Comparison of ENCODE assay signal across 12 mouse cellular contexts in genomic region chr1:193423653-193424075, GRCm38 (mm10). TPM values are rescaled to one million over a fixed set of nuclear protein-coding genes. Genes with fewer than 3 reads are reported as not detected.
DNase-seq lines count a peak whose midpoint lies in the region; ATAC-seq lines count a peak whose summit lies in the region.
"Had no signal": no experiment of that assay in that cellular context is flagged by ENCODE, and none has a peak within 500 bp of the region (broad histone marks: within the 10 kb centered on the region; RNA-seq: fewer than 3 reads in every experiment).

No protein-coding gene starts in this region.

- no peak for DNase-seq in lung, postnatal 25 days (ENCODE audit: low spot score)
- DNase-seq in frontal cortex, adult 2 months (ENCODE audit: extremely low spot score in 1 of 2, low spot score in 1 of 2): no peak
- DNase-seq in thymus, postnatal 25 days: no peak
- no peak for DNase-seq in adrenal gland, postnatal 14 days
- DNase-seq: adrenal gland, postnatal 36 days; right cerebral cortex, postnatal 14 days had no signal

- peak overlapping the region; percentile 21; the same call in 1 of the 2 replicates for H3K9ac ChIP-seq in lung, embryonic 16.5 days (ENCODE audit: low read length)
- peak overlapping the region; percentile 17; the same call in 1 of the 2 replicates for H3K9ac ChIP-seq in intestine, embryonic 16.5 days (ENCODE audit: low read depth, low read length)
- H3K9ac ChIP-seq: heart, embryonic 15.5 days had no signal

- ATAC-seq in lung, embryonic 16.5 days (ENCODE audit: low read depth): peak; percentile 83
- peak; percentile 91 for ATAC-seq in intestine, embryonic 16.5 days
- peak; percentile 43; the same call in 1 of the 2 replicates for ATAC-seq in megakaryocyte-erythroid progenitor cell, adult 5-6 weeks (replicated peaks; ENCODE audit: low FRiP score, low TSS enrichment, poor library complexity, severe bottlenecking)

- no peaks in the 10 kb centered on the region for H3K9me3 ChIP-seq in lung, embryonic 16.5 days (ENCODE audit: control insufficient read depth, low read length)
- H3K9me3 ChIP-seq in intestine, embryonic 16.5 days (ENCODE audit: control insufficient read depth, low read length): no peaks in the 10 kb centered on the region
- H3K9me3 ChIP-seq: heart, embryonic 15.5 days had no signal

- no peak overlapping the region for H3K4me3 ChIP-seq in lung, embryonic 16.5 days (ENCODE audit: low read length)
- H3K4me3 ChIP-seq in intestine, embryonic 16.5 days (ENCODE audit: low read length): no peak overlapping the region
- H3K4me3 ChIP-seq: heart, embryonic 15.5 days had no signal

- peak overlapping the region; percentile 76 for H3K27ac ChIP-seq in lung, embryonic 16.5 days (ENCODE audit: low read length)
- H3K27ac ChIP-seq in intestine, embryonic 16.5 days (ENCODE audit: low read length): peak overlapping the region; percentile 62
- H3K27ac ChIP-seq: heart, embryonic 15.5 days had no signal

- 18% methylated on average over 8 of the region's 8 CpGs for WGBS in lung, embryonic 16.5 days
- WGBS in intestine, embryonic 16.5 days: 46% methylated on average over 8 of the region's 8 CpGs

- H3K4me2 ChIP-seq in lung, embryonic 16.5 days (ENCODE audit: low read depth, low read length): 0 out of 2 replicates have a peak overlapping the region, but pooled peaks have one; percentile 7
- peak overlapping the region; percentile 13; the same call in 1 of the 2 replicates for H3K4me2 ChIP-seq in intestine, embryonic 16.5 days (ENCODE audit: low read depth, low read length)
- H3K4me2 ChIP-seq: heart, embryonic 15.5 days had no signal

- H3K27me3 ChIP-seq in lung, embryonic 16.5 days (ENCODE audit: control insufficient read depth, insufficient read depth, low read depth, low read length): no peaks in the 10 kb centered on the region
- no peaks in the 10 kb centered on the region for H3K27me3 ChIP-seq in intestine, embryonic 16.5 days (replicated peaks; ENCODE audit: control insufficient read depth, insufficient read depth, low read length)

- H3K36me3 ChIP-seq in lung, embryonic 16.5 days (ENCODE audit: control insufficient read depth, insufficient read depth, low read length): no peaks in the 10 kb centered on the region
- no peaks in the 10 kb centered on the region for H3K36me3 ChIP-seq in intestine, embryonic 16.5 days (ENCODE audit: control insufficient read depth, insufficient read depth, low read length)
- H3K36me3 ChIP-seq: heart, embryonic 15.5 days had no signal

- peaks cover 21% of the 10 kb centered on the region for H3K4me1 ChIP-seq in lung, embryonic 16.5 days (replicated peaks; ENCODE audit: control insufficient read depth, insufficient read depth, low read length)
- peaks cover 12% of the 10 kb centered on the region for H3K4me1 ChIP-seq in intestine, embryonic 16.5 days (ENCODE audit: control insufficient read depth, insufficient read depth, low read length)

RNA-seq across cellular contexts. Expression of gene Camk1g, which starts 53.6 kb away (rescaled TPM):
- 43.2 and 45.0 TPM in 2 replicates for polyA plus RNA-seq in lung, embryonic 16.5 days (2015; fragmentation: Nextera tagmentation; extraction: Ambion mirVana)
- 4.7 and 5.2 TPM in 2 replicates for polyA plus RNA-seq in intestine, embryonic 16.5 days (2015; fragmentation: Nextera tagmentation; extraction: Ambion mirVana)
- not detected in 2 replicates for total RNA-seq in megakaryocyte-erythroid progenitor cell, adult 5-6 weeks (2014; fragmentation: Nextera tagmentation)
- not detected in 2 replicates for total RNA-seq in megakaryocyte-erythroid progenitor cell, adult 5-6 weeks (2017)
- polyA plus RNA-seq in frontal cortex, adult 2 months (2012; rRNA removed): 28.4 and 35.9 TPM in 2 replicates
- total RNA-seq in adrenal gland, postnatal 14 days (2021): 0.56 and 0.60 TPM in 2 replicates
- total RNA-seq: ES-E14; monocyte, adult 5-6 weeks had no signal
